Mouse (Mus musculus): ENCODE results near the gene Afp. TPM values are rescaled to one million over a fixed set of nuclear protein-coding genes. Genes with fewer than 3 reads are reported as not detected.

Afp gene
- polyA plus RNA-seq (2015; fragmentation: Nextera tagmentation; extraction: Ambion mirVana): 123 and 130 TPM in 2 replicates

- no peaks in the 10 kb centered on the region for H3K4me1 ChIP-seq (replicated peaks; ENCODE audit: insufficient read depth, low read length)
- H3K27ac ChIP-seq: no peak within 1 kb of the TSS
- no peak within 1 kb of the TSS for H3K9ac ChIP-seq (ENCODE audit: low read depth, low read length)
- DNase-seq (ENCODE audit: low spot score) (no peak), ATAC-seq (replicated peaks; ENCODE audit: low FRiP score, low read depth) (no peak)
- no peaks in the 10 kb centered on the region for H3K27me3 ChIP-seq (ENCODE audit: insufficient read depth, low read length)
- no peaks in the 10 kb centered on the region for H3K36me3 ChIP-seq (ENCODE audit: insufficient read depth, low read length)
- TF ChIP-seq CTCF (IDR thresholded peaks at IDR 0.05; ENCODE audit: low read depth): no peak
- 74% methylated on average over 7 of the region's 7 CpGs for WGBS
- no peak within 1 kb of the TSS for H3K4me3 ChIP-seq (replicated peaks; ENCODE audit: low read depth, low read length)
- H3K9me3 ChIP-seq (replicated peaks; ENCODE audit: low read length): no peaks in the 10 kb centered on the region
- peak within 1 kb of the TSS; percentile 21; the same call in 1 of the 2 replicates for H3K4me2 ChIP-seq (ENCODE audit: low read length)
These were observed at the start of gene Afp for GRCm38 (mm10) chr5:90490518-90490917. Gene Afp, plus strand, starts transcription at chr5:90490737.

GRCm38 (mm10) chr5:90447577-90447976, 43.0 kb upstream of the Afp start:
- WGBS: 76% methylated on average over 3 of the region's 3 CpGs
- no peaks in the 10 kb centered on the region for H3K9me3 ChIP-seq (replicated peaks; ENCODE audit: low read length)
- H3K4me2 ChIP-seq (ENCODE audit: low read length): no peak overlapping the region
- H3K4me1 ChIP-seq (replicated peaks; ENCODE audit: insufficient read depth, low read length): no peaks in the 10 kb centered on the region
- no peak overlapping the region for H3K4me3 ChIP-seq (replicated peaks; ENCODE audit: low read depth, low read length)
- no peak overlapping the region for H3K9ac ChIP-seq (ENCODE audit: low read depth, low read length)
- DNase-seq (ENCODE audit: low spot score): no peak
- no peak overlapping the region for H3K27ac ChIP-seq
- H3K36me3 ChIP-seq (ENCODE audit: insufficient read depth, low read length): no peaks in the 10 kb centered on the region
- TF ChIP-seq CTCF (IDR thresholded peaks at IDR 0.05; ENCODE audit: low read depth): no peak
- no peak for ATAC-seq (replicated peaks; ENCODE audit: low FRiP score, low read depth)
- H3K27me3 ChIP-seq (ENCODE audit: insufficient read depth, low read length): no peaks in the 10 kb centered on the region

DNA sequence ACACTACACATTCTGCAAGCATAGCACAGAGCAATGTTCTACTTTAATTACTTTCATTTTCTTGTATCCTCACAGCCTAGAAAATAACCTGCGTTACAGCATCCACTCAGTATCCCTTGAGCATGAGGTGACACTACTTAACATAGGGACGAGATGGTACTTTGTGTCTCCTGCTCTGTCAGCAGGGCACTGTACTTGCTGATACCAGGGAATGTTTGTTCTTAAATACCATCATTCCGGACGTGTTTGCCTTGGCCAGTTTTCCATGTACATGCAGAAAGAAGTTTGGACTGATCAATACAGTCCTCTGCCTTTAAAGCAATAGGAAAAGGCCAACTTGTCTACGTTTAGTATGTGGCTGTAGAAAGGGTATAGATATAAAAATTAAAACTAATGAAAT, 40.6 kb upstream of the Afp start:
- Histone ChIP-seq H3K27ac (no peak overlapping the region), H3K4me3 (replicated peaks; ENCODE audit: low read depth, low read length) (no peak overlapping the region), H3K36me3 (ENCODE audit: insufficient read depth, low read length) (no peaks in the 10 kb centered on the region), H3K4me2 (ENCODE audit: low read length) (no peak overlapping the region), H3K9me3 (replicated peaks; ENCODE audit: low read length) (no peaks in the 10 kb centered on the region), H3K27me3 (ENCODE audit: insufficient read depth, low read length) (no peaks in the 10 kb centered on the region), H3K4me1 (replicated peaks; ENCODE audit: insufficient read depth, low read length) (no peaks in the 10 kb centered on the region), H3K9ac (ENCODE audit: low read depth, low read length) (no peak overlapping the region)
- no peak for TF ChIP-seq CTCF (IDR thresholded peaks at IDR 0.05; ENCODE audit: low read depth)
- 85% methylated on average over 5 of the region's 5 CpGs for WGBS
- no peak for ATAC-seq (replicated peaks; ENCODE audit: low FRiP score, low read depth)
- DNase-seq (ENCODE audit: low spot score): no peak

DNA sequence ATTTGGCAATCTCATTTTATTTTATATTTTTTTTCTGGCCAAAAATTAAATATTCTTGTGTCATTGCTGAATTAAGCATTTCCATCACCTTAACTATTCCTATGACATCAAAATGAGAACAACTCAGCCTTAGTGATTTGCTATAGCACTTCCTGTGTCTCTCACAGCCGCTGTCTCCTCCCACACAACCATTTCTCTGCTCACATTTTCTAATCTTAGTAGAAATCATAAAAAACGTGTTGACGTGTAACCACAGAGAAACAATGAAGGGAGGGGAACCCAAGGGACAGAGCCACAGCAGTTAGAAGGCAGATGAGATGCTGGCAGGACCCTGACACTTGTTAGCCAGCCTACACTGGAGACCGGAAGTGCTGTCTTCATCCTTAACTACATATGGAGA, 37.8 kb upstream of the Afp start:
- 42% methylated on average over 4 of the region's 4 CpGs for WGBS
- Histone ChIP-seq H3K4me2 (ENCODE audit: low read length) (no peak overlapping the region), H3K4me3 (replicated peaks; ENCODE audit: low read depth, low read length) (no peak overlapping the region), H3K9ac (ENCODE audit: low read depth, low read length) (no peak overlapping the region), H3K36me3 (ENCODE audit: insufficient read depth, low read length) (no peaks in the 10 kb centered on the region), H3K27me3 (ENCODE audit: insufficient read depth, low read length) (no peaks in the 10 kb centered on the region), H3K4me1 (replicated peaks; ENCODE audit: insufficient read depth, low read length) (no peaks in the 10 kb centered on the region), H3K9me3 (replicated peaks; ENCODE audit: low read length) (no peaks in the 10 kb centered on the region), H3K27ac (no peak overlapping the region)
- no peak for TF ChIP-seq CTCF (IDR thresholded peaks at IDR 0.05; ENCODE audit: low read depth)
- ATAC-seq (replicated peaks; ENCODE audit: low FRiP score, low read depth): no peak
- no peak for DNase-seq (ENCODE audit: low spot score)

DNA sequence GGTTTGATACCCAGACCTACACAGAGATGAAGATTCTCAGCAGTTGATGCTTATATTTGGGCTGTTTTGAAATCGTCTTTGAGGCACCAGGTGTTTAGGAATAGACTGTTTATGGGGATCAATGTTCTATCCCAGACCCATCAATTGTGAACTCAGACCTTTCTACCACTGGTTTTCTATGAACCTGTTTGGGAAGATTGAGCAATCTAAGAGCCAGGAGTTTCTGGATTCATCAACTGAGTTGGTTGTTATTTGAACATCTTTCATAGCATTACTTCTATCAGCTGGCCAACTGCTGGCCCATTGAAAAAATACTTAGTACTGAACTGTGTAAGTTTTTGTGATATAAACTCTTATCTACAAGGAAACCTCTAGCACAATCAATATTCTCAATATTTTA, 33.3 kb upstream of the Afp start:
- H3K4me2 ChIP-seq (ENCODE audit: low read length): no peak overlapping the region
- no peak overlapping the region for H3K9ac ChIP-seq (ENCODE audit: low read depth, low read length)
- no peak overlapping the region for H3K4me3 ChIP-seq (replicated peaks; ENCODE audit: low read depth, low read length)
- no peak for DNase-seq (ENCODE audit: low spot score)
- H3K27ac ChIP-seq: no peak overlapping the region
- H3K27me3 ChIP-seq (ENCODE audit: insufficient read depth, low read length): no peaks in the 10 kb centered on the region
- no peaks in the 10 kb centered on the region for H3K4me1 ChIP-seq (replicated peaks; ENCODE audit: insufficient read depth, low read length)
- WGBS: 80% methylated on average over 1 of the region's 1 CpGs
- TF ChIP-seq CTCF (IDR thresholded peaks at IDR 0.05; ENCODE audit: low read depth): no peak
- no peak for ATAC-seq (replicated peaks; ENCODE audit: low FRiP score, low read depth)
- no peaks in the 10 kb centered on the region for H3K36me3 ChIP-seq (ENCODE audit: insufficient read depth, low read length)
- H3K9me3 ChIP-seq (replicated peaks; ENCODE audit: low read length): no peaks in the 10 kb centered on the region

GRCm38 (mm10) chr5:90458727-90459126, 31.8 kb upstream of the Afp start:
- peak; percentile 86 for DNase-seq (ENCODE audit: low spot score)
- no peaks in the 10 kb centered on the region for H3K36me3 ChIP-seq (ENCODE audit: insufficient read depth, low read length)

DNA sequence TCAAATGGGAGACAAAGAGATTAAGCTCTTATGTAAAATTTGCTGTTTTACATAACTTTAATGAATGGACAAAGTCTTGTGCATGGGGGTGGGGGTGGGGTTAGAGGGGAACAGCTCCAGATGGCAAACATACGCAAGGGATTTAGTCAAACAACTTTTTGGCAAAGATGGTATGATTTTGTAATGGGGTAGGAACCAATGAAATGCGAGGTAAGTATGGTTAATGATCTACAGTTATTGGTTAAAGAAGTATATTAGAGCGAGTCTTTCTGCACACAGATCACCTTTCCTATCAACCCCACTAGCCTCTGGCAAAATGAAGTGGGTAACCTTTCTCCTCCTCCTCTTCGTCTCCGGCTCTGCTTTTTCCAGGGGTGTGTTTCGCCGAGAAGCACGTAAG, 29.9 kb upstream of the Afp start, which contains the start of gene Alb:
Alb (plus strand) TSS at position 279 of the 400 bp plus-strand sequence.
- H3K36me3 ChIP-seq (ENCODE audit: insufficient read depth, low read length): no peaks in the 10 kb centered on the region
- H3K27me3 ChIP-seq (ENCODE audit: insufficient read depth, low read length): no peaks in the 10 kb centered on the region
- no peak within 1 kb of the TSS for H3K4me3 ChIP-seq (replicated peaks; ENCODE audit: low read depth, low read length)
- WGBS: 71% methylated on average over 8 of the region's 8 CpGs
- no peaks in the 10 kb centered on the region for H3K9me3 ChIP-seq (replicated peaks; ENCODE audit: low read length)
- no peak for DNase-seq (ENCODE audit: low spot score)
- H3K27ac ChIP-seq: no peak within 1 kb of the TSS
- H3K4me1 ChIP-seq (replicated peaks; ENCODE audit: insufficient read depth, low read length): no peaks in the 10 kb centered on the region
- H3K4me2 ChIP-seq (ENCODE audit: low read length): no peak within 1 kb of the TSS
- ATAC-seq (replicated peaks; ENCODE audit: low FRiP score, low read depth): no peak
- TF ChIP-seq CTCF (IDR thresholded peaks at IDR 0.05; ENCODE audit: low read depth): no peak
- H3K9ac ChIP-seq (ENCODE audit: low read depth, low read length): no peak within 1 kb of the TSS

More at GRCm38 (mm10) chr5:90458727-90459126, 31.8 kb upstream of the Afp start:
- no peak for TF ChIP-seq CTCF (IDR thresholded peaks at IDR 0.05; ENCODE audit: low read depth)
- ATAC-seq (replicated peaks; ENCODE audit: low FRiP score, low read depth): no peak
- Histone ChIP-seq H3K9me3 (replicated peaks; ENCODE audit: low read length) (no peaks in the 10 kb centered on the region), H3K9ac (ENCODE audit: low read depth, low read length) (no peak overlapping the region), H3K27me3 (ENCODE audit: insufficient read depth, low read length) (no peaks in the 10 kb centered on the region), H3K4me1 (replicated peaks; ENCODE audit: insufficient read depth, low read length) (no peaks in the 10 kb centered on the region), H3K27ac (no peak overlapping the region), H3K4me2 (ENCODE audit: low read length) (no peak overlapping the region), H3K4me3 (replicated peaks; ENCODE audit: low read depth, low read length) (no peak overlapping the region)
- 29% methylated on average over 5 of the region's 5 CpGs for WGBS

All from kidney, postnatal 0 days (tissue).